Mouse (Mus musculus) regulatory T cell (primary cell): Measurements from ENCODE around the gene Rab42.
"Not testable (repeated sequence)": the region's sequence is repeated elsewhere in the genome, so short reads cannot be mapped to it uniquely, and the experiment has no call there.

Source experiments
- in situ Hi-C: fragments of 300-600 bp; cut with MboI, MseI; formaldehyde crosslinking; loops from one replicate; pipeline ENCODE4 v1.15.1; 2025; ENCODE audit warnings: high pct_unique_total_duplicates

Gene Rab42

DNA sequence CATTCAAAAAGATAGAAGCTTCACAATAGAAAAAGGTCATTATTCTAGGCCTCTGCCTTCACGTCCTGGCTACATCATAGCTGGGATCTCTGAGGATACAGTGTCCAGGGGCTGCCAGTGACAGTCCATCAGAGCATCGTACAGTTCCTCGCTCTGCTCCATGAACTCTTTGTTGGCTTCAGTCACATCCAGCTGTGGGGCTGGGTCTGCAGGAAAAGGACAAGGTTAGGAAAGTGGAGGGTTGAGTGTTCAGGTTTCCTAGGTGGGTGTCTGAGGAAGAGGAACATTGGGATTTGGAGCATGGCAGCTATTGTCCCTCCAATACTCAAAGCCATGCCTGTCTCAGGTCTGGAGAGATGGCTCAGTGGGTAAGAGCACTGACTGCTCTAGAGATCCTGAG lies 8.6 kb upstream of the Rab42 start:
- in situ Hi-C loops: no loop called here

DNA sequence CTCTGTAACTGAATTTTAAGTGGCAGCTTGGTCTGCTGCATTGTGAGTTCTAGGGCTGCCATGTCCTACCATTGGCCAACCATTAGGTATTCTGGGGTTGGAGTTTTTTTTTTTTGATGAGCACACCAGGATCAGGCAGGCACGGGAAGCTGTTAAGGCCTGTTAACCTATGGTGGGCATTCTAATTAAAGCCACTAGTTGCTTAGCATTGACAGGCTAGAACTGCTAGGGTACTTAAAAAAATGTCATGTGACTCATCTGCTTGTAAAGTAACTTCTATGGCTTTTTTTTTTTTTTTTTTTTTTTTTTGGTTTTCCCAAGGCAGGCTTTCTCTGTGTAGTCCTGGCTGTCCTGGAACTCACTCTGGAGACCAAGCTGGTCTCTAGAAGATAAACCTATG lies 8.0 kb upstream of the Rab42 start:
- in situ Hi-C loops: no loop called here

DNA sequence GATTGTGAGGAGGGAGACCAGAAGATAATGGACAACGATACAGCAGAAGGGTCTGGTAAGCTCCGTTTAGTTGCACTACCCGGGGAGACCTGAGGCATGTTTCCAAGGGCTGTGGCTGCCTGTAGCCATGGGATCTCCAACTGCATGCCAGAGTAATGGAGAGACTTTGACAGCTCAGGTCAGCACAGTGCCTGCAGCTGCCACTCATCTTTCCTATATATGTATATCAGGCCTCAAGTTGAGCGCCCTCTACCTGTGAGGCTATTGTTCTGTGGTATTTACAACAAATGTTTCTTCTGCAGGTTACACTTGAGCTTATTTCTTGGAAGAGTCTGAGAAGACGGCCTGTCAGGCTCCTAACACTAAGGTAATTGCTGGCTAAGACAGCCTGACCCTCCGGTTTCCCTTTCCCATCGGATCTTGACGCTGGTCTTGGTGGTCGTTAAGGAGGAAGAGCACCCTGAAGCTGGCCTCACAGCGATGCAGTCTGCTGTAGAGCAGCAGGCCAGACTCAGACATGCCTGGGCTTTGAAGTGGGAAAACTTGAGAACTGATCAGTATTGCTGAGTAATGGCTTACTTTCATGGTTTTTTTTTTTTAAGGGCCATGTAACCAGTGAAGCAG lies 6.8 kb upstream of the Rab42 start:
- in situ Hi-C loops: no loop called here

DNA sequence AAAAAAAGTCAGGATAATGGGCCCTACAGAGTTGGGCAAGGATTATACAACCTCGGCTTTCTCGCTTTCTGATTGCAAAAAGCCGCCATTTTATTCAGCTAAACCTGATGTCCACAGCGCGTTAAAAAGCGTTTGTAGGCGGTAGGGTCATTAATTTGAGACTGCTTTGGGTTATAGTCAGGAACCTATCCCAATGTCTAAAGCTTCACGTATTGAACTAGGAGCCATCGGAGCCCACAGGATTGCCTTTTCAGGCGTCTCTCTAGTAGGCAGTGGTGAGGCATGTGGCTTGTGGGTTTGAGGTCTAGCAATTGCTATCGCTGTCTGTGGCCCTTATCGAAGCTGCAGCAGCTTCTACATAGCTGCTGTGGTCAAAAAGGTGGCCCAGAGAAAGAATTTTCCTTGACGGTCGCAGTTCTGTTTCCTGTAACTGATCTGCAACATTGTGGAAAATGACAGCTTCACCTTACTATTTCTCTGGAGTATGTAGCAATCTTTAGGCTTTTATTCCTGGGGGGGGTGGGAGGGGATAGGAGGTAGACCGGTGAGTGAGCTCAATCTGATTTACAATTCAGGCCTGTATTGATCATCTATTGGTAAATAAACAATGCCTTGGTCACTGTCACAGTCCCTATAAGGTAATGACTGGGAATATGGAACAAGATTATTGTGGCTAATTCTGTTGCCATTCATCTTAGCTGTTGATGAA lies 6.1 kb upstream of the Rab42 start:
- in situ Hi-C loops: no loop called here

DNA sequence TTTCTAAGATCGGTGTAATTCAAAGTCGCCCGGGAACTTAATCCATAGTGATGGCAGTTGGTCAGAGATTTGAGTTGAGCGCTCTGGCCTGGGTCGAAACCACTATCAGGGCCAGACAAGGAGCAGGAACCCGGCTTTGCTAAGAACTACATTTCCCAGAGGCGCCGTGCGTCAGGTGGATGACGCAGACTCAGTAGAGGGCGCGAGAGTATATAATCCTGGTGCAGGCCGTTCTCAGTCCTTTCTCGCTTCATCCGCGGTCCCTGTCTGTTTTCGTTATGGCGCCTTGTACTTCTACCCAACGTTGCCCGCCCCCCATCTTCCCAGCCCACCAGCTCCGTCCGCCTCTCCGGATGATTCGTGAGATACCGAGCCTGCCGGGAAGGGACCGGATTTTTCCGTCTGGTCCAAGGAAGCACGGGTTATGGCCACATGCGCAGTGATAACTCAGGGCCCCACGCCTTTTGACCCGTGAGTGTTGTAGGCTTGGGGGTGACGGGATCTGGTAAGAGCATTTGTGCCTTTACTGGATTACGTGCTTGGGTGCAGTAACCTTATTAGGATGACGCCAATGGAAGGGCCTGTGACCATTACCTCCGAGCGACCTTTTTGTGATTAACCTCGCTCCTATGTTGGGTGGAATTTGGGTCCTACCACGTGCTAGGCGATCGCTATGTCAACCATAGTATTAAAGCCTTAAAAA lies 5.4 kb upstream of the Rab42 start:
- in situ Hi-C loops: no loop called here

DNA sequence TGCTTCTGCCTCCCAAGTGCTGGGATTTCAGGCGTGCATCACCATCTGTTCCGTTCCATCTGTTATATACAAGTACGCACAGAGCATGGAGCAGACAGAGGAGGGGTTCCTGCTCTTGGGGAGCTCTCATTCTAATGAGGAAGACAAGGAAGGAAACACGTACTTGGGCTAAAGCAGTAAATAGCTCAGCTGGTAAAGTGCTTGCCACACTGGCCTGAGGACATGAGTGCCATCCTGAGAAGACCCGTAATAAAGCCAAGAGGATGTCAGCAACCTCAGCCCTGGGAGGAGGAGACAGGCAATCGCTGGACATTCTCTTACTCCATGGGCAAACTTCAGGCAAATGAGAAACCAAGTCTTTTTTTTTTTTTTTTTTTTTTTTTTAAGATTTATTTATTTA lies 2.8 kb upstream of the Rab42 start:
- in situ Hi-C loops: no loop called here

DNA sequence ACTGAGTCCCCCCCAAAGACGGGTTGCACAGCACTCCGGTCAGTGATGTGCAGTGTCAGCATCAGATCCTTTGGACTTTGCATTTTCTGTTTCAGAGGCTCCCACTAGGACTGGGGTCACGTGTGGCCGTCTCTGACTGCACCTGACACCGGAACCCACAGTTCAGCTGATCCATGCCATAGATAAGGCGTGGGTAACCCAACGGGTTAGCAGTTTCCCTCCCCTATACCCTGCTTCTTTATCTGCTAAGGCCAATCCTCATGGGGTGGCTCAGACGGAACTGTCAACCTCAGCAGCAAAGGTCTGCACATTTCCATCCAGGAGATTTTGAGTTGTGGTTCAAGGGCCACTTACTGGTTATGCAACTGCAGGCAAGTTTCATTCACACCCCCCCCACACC lies 2.1 kb upstream of the Rab42 start:
- in situ Hi-C loops: no loop called here

DNA sequence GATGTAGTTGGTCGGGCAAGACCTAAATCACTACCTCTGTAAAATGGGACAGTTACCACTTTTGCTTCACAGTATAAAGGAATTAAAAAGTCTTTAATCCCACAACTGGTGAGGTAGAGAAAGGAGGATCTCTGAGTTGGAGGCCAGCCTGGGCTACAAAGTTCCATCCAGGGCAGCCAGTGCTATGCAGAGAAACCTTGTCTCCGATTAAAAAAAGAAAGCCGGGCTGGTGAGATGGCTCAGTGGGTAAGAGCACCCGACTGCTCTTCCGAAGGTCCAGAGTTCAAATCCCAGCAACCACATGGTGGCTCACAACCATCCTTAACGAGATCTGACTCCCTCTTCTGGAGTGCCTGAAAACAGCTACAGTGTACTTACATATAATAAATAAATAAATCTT lies 299 bp upstream of the Rab42 start:
- in situ Hi-C loops: not testable (repeated sequence)

DNA sequence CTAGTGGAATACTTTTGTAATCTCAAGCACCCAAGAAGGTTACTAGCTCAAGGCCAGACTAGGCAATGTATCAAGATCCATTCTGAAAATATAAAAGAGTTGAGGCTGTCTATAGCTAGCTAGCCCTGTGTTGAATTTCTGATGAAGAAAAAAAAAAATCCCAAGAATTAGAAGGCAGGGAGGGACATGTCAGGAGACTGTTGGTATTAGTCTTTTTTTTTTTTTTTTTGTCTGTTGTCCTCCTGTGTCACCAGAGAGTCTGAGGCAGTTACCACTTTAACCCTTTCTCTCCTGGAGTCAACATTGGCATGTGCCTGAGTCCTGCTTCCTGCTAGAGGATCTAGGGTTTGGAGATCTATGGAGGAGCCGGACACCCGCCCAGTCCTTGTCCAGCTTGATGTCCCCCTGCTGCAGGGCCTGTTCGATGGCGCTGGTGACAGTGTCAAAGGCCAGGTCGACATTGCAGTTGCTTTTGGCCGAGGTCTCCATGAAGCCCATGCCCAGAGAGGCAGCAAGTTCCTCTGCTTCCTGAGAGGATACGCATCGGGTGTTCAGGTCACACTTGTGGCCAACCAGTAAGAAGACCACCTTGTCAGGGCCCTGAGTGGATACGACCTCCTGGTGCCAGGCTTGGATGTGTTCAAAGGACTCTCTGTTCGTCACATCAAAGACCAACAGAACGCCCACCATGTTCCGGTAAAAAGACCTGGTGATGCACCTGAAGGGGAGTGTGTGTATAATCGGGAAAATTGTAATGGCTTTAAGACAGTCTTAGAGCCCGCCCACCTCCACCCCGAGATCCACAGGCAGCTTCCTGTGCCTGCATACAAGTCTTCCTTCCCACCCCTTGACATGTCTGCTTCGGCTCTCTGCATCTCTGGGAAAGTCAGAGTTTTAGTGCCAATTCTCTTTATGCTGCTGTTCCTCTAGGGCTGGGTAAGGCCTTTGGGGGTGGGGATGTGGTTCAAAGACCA lies 933 bp downstream of the Rab42 start:
- in situ Hi-C loops: no loop called here

DNA sequence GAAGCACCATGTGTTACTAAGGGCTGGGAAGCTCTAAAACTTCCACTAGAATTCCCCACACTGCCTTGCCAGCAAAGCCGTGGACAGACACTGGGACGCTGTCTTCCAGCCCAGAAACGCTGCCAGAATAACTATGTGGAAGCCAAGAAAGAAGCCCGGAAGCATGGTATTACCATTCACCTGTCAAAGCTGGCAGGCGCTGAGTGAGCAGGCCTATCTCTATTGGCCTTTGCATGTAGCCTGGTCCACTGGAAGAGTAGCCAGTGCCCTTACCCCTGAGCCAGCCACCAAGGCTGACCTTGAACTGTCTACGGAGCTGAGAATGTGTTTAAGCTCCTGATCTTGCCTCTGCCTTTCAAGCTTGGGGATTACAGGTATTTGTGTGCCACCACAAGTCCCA lies 1.7 kb downstream of the Rab42 start:
- in situ Hi-C loops: no loop called here

DNA sequence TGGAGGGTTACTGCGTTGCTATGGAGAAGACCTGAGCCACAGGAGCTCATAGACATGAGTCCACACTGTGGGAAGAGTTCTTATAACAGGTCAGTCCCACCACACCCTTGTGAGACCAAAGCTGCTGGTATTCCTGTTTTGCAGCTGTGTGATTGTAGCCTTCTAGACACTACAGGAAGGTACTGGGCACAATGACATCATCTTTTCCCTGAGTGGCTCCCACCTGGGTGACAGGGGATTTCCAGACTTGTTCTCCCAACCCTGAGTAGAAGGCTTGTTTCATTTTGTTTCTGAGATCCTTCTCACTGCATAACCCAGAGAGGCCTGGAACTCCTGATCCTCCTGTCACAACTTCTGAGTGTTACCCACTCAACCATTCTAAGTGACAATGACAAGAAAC lies 3.3 kb downstream of the Rab42 start:
- in situ Hi-C loops: no loop called here

DNA sequence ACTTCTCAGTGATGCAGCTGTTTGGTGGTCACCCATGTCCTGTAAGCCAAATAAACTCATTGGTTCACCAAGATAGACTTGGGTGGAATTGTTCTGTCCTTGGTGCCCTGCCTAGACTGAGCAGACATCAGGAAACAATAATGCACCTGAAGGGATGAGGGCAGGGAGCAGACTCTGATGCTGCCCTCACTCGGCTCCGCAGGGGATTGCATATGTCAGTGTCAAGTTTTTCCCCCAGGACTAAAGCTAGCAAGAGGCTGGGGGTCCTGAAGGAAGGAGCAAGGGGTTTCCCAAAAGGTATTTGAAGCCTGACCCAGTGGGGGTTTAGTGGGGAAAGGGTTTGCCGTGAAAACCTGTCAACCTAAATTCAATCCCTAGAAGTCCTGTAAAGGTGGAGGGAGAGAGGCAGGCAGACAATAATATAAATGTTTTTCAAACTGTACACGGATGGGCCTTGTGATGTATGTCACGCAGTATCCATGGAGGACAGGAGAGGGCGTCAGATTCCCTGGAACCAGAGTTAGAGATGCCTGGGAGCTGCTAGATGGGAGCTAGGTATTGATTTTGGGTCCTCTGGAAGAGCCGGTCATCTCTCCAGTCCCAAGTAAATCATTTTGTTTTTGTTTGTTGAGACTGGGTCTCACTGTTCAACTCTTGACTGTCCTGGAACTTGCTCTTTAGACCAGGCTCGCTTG lies 7.3 kb downstream of the Rab42 start:
- in situ Hi-C loops: no loop called here

DNA sequence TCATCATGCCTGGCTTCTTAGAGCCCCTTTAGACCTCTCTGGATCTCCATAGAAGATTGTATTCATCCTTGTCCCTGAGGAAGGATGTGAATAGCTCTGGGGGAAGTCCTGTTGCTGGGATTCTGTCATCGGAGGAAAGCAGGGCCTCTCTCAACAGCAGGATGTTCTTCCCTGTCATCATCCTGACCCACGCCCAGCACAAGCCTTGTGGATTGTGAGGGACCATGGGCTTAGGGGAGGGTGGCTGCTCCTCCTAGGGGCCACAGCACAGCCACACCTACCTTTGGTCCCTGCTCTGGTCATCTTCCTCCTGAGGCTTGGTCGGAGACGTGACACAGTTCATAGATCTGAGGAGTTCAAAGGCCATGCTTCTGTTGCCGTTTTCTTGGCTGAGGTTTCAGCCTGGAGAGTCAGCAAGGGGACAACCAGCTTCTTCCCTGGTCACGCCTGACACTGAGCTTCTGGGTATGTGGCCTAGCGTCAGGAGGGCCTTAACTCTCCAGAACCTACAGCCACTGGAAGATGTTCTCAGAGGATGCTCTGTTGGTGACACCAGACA lies 9.4 kb downstream of the Rab42 start:
- in situ Hi-C loops: no loop called here

DNA sequence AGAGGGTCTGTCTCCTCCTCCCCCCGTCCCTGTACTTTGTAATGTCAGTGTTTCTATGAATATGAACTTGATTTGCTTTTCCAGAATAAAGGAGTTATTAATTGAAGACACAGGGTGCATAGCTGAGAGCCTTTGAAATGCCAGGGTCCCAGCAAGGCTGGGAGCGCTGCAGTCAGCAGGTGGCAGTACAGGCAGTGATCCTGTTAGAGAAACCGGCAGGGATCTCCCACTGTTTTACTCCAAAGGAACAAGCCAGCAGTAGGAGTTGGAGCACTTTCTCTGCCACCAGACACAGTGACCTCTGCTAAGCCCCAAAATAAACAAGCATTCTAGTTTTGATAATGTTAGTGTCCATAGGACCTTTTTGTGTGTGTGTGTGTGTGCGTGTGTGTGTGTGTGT lies 10.2 kb downstream of the Rab42 start:
- in situ Hi-C loops: no loop called here

DNA sequence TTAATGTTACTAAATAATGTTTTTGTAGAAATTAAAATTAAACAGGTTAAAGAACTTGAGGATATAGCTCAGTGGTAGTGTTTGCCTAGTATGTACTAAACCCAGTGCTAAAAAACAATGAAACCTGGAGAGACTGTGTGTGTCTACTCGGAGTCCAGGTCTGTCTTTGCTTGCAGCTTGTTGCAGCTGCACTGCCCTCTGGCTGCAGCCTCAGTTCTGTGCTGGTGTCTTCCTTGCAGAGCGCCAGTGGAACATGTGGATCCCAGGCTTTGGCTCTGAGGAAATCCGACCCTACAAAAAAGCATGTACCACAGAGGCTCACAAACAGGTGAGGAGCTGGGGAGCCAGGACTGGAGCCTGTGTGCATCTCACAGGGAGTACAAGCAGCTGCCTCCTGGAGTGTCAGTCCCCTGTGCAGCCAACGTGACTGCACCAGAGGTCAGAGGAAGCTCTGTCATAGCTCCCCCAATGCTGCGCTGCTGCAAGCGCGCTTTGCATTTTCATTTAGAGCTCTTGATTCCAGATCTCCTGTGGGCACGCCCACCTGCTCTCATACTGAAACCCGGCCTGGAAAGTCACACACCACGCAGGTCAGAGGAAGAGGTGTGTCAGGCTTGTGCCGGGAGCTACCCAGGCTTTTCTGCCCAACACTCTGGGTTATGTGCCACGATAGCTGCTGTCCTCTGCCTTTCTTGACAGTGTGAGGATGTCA lies 11.4 kb downstream of the Rab42 start:
- in situ Hi-C loops: no loop called here

DNA sequence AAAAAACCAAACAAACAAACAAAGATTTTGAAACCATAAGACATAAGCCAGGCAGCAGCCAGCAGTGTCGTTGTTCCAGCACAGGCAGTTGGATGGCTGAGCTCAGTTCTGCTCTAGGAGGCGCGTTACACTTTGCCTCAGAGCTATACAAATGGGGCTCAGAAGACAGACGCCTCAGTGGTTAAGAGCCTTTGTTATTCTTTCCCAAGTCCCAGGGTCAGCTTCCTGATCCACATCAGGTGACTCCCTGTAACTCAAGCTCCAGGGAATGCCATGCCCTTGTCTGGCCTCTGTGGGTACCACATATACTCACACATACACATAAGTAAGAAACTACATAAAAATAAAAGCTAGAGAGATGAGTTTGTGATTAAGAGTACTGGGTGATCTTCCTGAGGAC lies 12.1 kb downstream of the Rab42 start:
- in situ Hi-C loops: no loop called here

DNA sequence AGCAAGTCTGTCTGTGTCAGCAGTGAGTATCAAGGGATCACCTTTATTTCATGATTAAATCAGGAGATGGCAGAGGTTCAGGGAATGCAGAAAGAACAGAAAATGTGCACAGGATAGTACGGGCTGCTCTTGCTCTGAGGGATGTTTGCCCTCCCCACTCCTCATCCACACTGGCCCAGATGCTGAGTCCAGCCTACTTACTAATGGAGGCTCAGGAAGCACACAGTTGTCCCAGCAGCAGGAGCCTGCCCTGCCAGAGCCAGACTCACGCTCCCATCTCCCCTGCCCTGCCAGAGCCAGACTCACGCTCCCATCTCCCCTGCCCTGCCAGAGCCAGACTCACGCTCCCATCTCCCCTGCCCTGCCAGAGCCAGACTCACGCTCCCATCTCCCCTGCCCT lies 14.3 kb downstream of the Rab42 start:
- in situ Hi-C loops: not testable (repeated sequence)

DNA sequence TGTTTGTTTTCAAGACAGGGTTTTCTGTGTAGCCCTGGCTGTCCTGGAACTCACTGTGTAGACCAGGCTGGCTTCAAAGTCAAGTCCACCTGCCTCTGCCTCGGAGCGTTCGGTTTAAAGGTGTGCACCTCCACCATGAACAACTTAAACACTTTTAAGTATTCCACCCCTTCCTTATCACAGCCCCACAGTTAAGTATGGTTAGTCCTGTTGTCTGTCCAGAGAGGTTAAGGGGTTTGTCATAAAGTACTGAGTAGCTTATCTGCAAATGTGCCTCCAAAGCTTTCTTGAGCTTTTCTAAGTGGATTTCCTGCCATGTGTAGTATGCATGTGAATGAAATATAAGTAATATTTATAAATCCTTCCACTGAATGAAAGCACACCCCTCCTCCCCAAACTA lies 27.2 kb downstream of the Rab42 start:
- in situ Hi-C loops: no loop called here

DNA sequence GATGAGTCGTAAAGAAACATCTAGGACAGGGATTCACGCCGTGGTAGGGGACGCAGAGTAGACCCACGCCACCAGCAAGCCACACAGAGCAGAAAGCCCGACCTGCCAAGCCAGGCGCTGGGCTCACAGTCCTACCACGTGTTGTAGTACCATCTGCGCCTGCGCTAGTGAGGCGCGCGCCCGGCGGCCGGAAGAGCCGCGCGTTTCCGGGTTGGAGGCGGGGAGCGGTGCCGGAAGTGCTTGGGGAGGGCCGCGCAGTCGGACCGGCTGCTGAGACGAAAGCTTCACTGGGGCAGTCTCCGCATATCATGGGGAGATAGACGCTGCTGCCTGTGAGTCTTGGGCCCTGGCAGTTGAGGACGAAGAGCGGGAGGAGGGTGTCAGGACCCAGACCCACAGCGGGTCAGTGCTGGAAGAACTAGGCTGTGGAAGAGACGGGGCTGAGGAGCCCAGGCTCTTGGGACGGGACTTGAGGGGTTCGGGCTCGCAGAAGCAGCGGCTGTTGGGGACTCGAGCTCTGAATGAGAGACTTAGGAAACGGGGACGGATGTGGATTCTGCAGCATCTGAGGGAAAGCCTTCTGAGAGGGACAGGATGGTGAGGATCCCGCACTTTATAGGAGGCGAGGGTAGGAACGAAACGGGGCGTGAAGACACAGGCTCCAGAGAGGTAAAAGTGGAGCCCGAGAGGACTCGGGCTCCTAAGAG lies 28.9 kb downstream of the Rab42 start, which contains the start of gene Taf12:
Gene Taf12 (plus strand): TSS at position 220 of the 707 bp plus-strand sequence.
- in situ Hi-C loops: no loop called here

DNA sequence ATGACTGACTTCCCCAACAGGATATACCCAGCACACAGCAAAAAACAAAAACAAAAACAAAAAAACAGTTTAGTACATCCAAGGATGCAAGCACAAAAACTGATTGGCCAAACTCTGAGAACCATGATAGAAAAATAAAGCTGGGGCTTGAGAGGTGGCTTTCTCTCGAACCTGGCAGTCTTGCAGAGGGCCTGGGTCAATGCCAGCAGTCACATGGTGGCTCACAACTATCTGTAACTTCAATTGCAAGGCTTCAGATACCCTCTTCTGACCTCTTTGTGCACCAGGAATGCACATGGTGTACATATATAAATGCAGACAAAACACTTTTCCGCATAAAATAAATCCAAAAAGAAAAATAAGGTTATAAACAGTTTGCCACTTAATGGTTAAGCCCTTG lies 30.0 kb downstream of the Rab42 start:
- in situ Hi-C loops: no loop called here
